Comparison of ENCODE assay signal across 7 mouse cellular contexts in the genomic region with DNA sequence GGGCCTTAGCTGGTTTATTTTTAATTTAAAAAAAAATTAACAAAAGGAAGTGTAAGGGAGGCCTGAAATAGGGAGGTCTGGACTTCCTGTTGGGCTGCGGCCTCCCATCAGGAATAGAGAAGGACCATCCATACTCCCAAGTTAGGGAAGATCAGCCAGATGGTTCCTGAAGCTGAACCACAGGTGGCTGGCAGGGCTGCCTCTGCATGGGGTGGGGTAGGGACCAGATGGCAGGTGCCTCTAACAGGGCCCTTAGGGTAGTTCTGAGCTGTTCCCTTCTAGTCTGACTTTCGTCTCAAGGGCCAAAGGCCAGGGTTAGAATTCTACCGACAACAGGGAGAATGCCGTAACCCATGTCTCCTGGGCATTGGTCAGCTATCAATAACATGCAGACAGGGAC. TPM values are rescaled to one million over a fixed set of nuclear protein-coding genes. Genes with fewer than 3 reads are reported as not detected.
DNase-seq lines count a peak whose midpoint lies in the region; ATAC-seq and TF ChIP-seq lines count a peak whose summit lies in the region.

No protein-coding gene starts in this region.

- 76% methylated on average over 4 of the region's 4 CpGs for WGBS in lung, embryonic 14.5 days
- WGBS in hindbrain, embryonic 16.5 days = 64% methylated on average over 4 of the region's 4 CpGs
- 65% methylated on average over 4 of the region's 4 CpGs for WGBS in olfactory bulb, adult 2 months

- peak overlapping the region; percentile 77 for H3K4me2 ChIP-seq in lung, embryonic 14.5 days
- H3K4me2 ChIP-seq in hindbrain, embryonic 16.5 days (ENCODE audit: low read length) = peak overlapping the region; percentile 69

- peaks cover 18% of the 10 kb centered on the region for H3K36me3 ChIP-seq in lung, embryonic 14.5 days (ENCODE audit: insufficient read depth)
- no peaks in the 10 kb centered on the region for H3K36me3 ChIP-seq in hindbrain, embryonic 16.5 days (ENCODE audit: control insufficient read depth, insufficient read depth, low read length)

- H3K4me3 ChIP-seq in lung, embryonic 14.5 days (ENCODE audit: low read depth, low read length) = peak overlapping the region; percentile 57; the same call in 1 of the 2 replicates
- peak overlapping the region; percentile 50 for H3K4me3 ChIP-seq in cortical plate, adult 2 months (ENCODE audit: insufficient read depth, low read length)
- peak overlapping the region; percentile 56 for H3K4me3 ChIP-seq in hindbrain, embryonic 16.5 days (ENCODE audit: low read length)
- H3K4me3 ChIP-seq in olfactory bulb, adult 2 months (ENCODE audit: insufficient read depth, low read depth, low read length) = peak overlapping the region; percentile 82

- DNase-seq in lung, embryonic 14.5 days = no peak
- no peak for DNase-seq in lung, postnatal 14 days
- DNase-seq in adrenal gland, adult 8-10 months = no peak
- DNase-seq in adrenal gland, adult 2 months = no peak

- no peak for TF ChIP-seq CTCF in lung, embryonic 14.5 days (IDR thresholded peaks at IDR 0.05; ENCODE audit: low read depth)
- TF ChIP-seq CTCF in cortical plate, adult 2 months (IDR thresholded peaks at IDR 0.05; ENCODE audit: extremely low read depth, insufficient read depth, low read length) = no peak
- TF ChIP-seq CTCF in olfactory bulb, adult 2 months (IDR thresholded peaks at IDR 0.05; ENCODE audit: insufficient read depth, low read depth, low read length) = no peak

- H3K9ac ChIP-seq in lung, embryonic 14.5 days = no peak overlapping the region; the same call in 1 of the 2 replicates
- H3K9ac ChIP-seq in hindbrain, embryonic 16.5 days (ENCODE audit: low read depth, low read length) = no peak overlapping the region

- H3K27me3 ChIP-seq in lung, embryonic 14.5 days (ENCODE audit: insufficient read depth, low read length) = peaks cover 7% of the 10 kb centered on the region; the same call in 1 of the 2 replicates
- H3K27me3 ChIP-seq in hindbrain, embryonic 16.5 days (replicated peaks; ENCODE audit: control insufficient read depth, insufficient read depth, low read length) = no peaks in the 10 kb centered on the region; the same call in 1 of the 2 replicates

- no peaks in the 10 kb centered on the region for H3K9me3 ChIP-seq in lung, embryonic 14.5 days (ENCODE audit: low read depth, low read length)
- H3K9me3 ChIP-seq in hindbrain, embryonic 16.5 days (ENCODE audit: control insufficient read depth, low read length) = no peaks in the 10 kb centered on the region

- ATAC-seq in lung, embryonic 14.5 days (ENCODE audit: insufficient read depth) = 0 out of 2 replicates have a peak, but pooled peaks have one; percentile 9
- ATAC-seq in hindbrain, embryonic 16.5 days = no peak

- peaks cover 12% of the 10 kb centered on the region; the same call in 1 of the 2 replicates for H3K4me1 ChIP-seq in lung, embryonic 14.5 days (ENCODE audit: insufficient read depth)
- peaks cover 10% of the 10 kb centered on the region for H3K4me1 ChIP-seq in cortical plate, adult 2 months (ENCODE audit: control insufficient read depth, insufficient read depth, low read length)
- H3K4me1 ChIP-seq in hindbrain, embryonic 16.5 days (ENCODE audit: control insufficient read depth, insufficient read depth, low read depth, low read length) = peaks cover 20% of the 10 kb centered on the region
- H3K4me1 ChIP-seq in olfactory bulb, adult 2 months (ENCODE audit: control insufficient read depth, insufficient read depth, low read length) = peaks cover 19% of the 10 kb centered on the region

- no peak for TF ChIP-seq POLR2A in cortical plate, adult 2 months (IDR thresholded peaks at IDR 0.05; ENCODE audit: extremely low read depth, insufficient read depth, low read length)
- no peak for TF ChIP-seq POLR2A in olfactory bulb, adult 2 months (IDR thresholded peaks at IDR 0.05; ENCODE audit: insufficient read depth, low read depth, low read length)

- no peak overlapping the region for H3K27ac ChIP-seq in lung, embryonic 14.5 days (ENCODE audit: low read depth)
- no peak overlapping the region for H3K27ac ChIP-seq in cortical plate, adult 2 months (ENCODE audit: insufficient read depth, low read length)
- no peak overlapping the region for H3K27ac ChIP-seq in hindbrain, embryonic 16.5 days (ENCODE audit: low read depth, low read length)
- H3K27ac ChIP-seq in olfactory bulb, adult 2 months (ENCODE audit: insufficient read depth, low read depth, low read length) = no peak overlapping the region; the same call in 1 of the 2 replicates

RNA-seq across cellular contexts. Expression of gene Selenom, which starts 1.2 kb away (rescaled TPM):
- 100 and 110 TPM in 2 replicates for polyA plus RNA-seq in lung, embryonic 14.5 days (2014; fragmentation: Nextera tagmentation; extraction: Ambion mirVana)
- polyA plus RNA-seq in cortical plate, adult 2 months (2012; rRNA removed) = 243 and 244 TPM in 2 replicates
- polyA plus RNA-seq in hindbrain, embryonic 16.5 days (2015; fragmentation: Nextera tagmentation; extraction: Ambion mirVana) = 176 and 225 TPM in 2 replicates
- not detected in 2 replicates for polyA plus RNA-seq in olfactory bulb, adult 2 months (2012; ENCODE audit: insufficient read depth, insufficient read length, low replicate concordance, missing spikeins)
- 10 to 100 TPM; 39.2 to 61.9 (median 57.1) TPM for total RNA-seq in adrenal gland, adult 8-10 months (2022)
- 10 to 100 TPM; 31.7 to 54.5 TPM for total RNA-seq in adrenal gland, adult 2 months (2021)
- polyA plus RNA-seq in adrenal gland, adult 2 months (2012; rRNA removed) = 89.0 and 131 TPM in 2 replicates

RNA-seq across cellular contexts. Expression of gene Inpp5j, which starts 11.0 kb away (rescaled TPM):
- 1.2 and 1.5 TPM in 2 replicates for polyA plus RNA-seq in lung, embryonic 14.5 days (2014; fragmentation: Nextera tagmentation; extraction: Ambion mirVana)
- 38.4 and 39.0 TPM in 2 replicates for polyA plus RNA-seq in cortical plate, adult 2 months (2012; rRNA removed)
- polyA plus RNA-seq in hindbrain, embryonic 16.5 days (2015; fragmentation: Nextera tagmentation; extraction: Ambion mirVana) = 12.5 and 13.9 TPM in 2 replicates
- polyA plus RNA-seq in olfactory bulb, adult 2 months (2012; ENCODE audit: insufficient read depth, insufficient read length, low replicate concordance, missing spikeins) = not detected in 2 replicates
- total RNA-seq in adrenal gland, adult 8-10 months (2022) = 1 to 10 TPM in 1 of 4 experiments, under 1 TPM in 3; 0.55 to 1.0 (median 0.75) TPM
- 1 to 10 TPM in 1 of 2 experiments, under 1 TPM in 1; 0.72 to 1.8 TPM for total RNA-seq in adrenal gland, adult 2 months (2021)
- 1.8 and 2.6 TPM in 2 replicates for polyA plus RNA-seq in adrenal gland, adult 2 months (2012; rRNA removed)

RNA-seq across cellular contexts. Expression of gene Smtn, which starts 24.8 kb away (rescaled TPM):
- 103 and 108 TPM in 2 replicates for polyA plus RNA-seq in lung, embryonic 14.5 days (2014; fragmentation: Nextera tagmentation; extraction: Ambion mirVana)
- polyA plus RNA-seq in cortical plate, adult 2 months (2012; rRNA removed) = 4.9 and 5.4 TPM in 2 replicates
- 15.2 and 21.8 TPM in 2 replicates for polyA plus RNA-seq in hindbrain, embryonic 16.5 days (2015; fragmentation: Nextera tagmentation; extraction: Ambion mirVana)
- polyA plus RNA-seq in olfactory bulb, adult 2 months (2012; ENCODE audit: insufficient read depth, insufficient read length, low replicate concordance, missing spikeins) = not detected in 2 replicates
- 10 to 100 TPM; 36.6 to 93.0 (median 52.5) TPM for total RNA-seq in adrenal gland, adult 8-10 months (2022)
- total RNA-seq in adrenal gland, adult 2 months (2021) = 10 to 100 TPM; 45.1 to 59.8 TPM
- polyA plus RNA-seq in adrenal gland, adult 2 months (2012; rRNA removed) = 33.2 and 36.2 TPM in 2 replicates

RNA-seq across cellular contexts. Expression of gene Pla2g3, which starts 27.6 kb away (rescaled TPM):
- 0.46 and 0.47 TPM in 2 replicates for polyA plus RNA-seq in lung, embryonic 14.5 days (2014; fragmentation: Nextera tagmentation; extraction: Ambion mirVana)
- 2.6 and 2.9 TPM in 2 replicates for polyA plus RNA-seq in cortical plate, adult 2 months (2012; rRNA removed)
- 4.0 and 9.2 TPM in 2 replicates for polyA plus RNA-seq in hindbrain, embryonic 16.5 days (2015; fragmentation: Nextera tagmentation; extraction: Ambion mirVana)
- not detected in 2 replicates for polyA plus RNA-seq in olfactory bulb, adult 2 months (2012; ENCODE audit: insufficient read depth, insufficient read length, low replicate concordance, missing spikeins)
- total RNA-seq in adrenal gland, adult 8-10 months (2022) = under 1 TPM; 0.17 to 0.59 (median 0.43) TPM
- total RNA-seq in adrenal gland, adult 2 months (2021) = under 1 TPM in 1 of 2 experiments, not detected in 1; 0.14 TPM
- polyA plus RNA-seq in adrenal gland, adult 2 months (2012; rRNA removed) = 0.52 and 0.65 TPM in 2 replicates

Comparison
In these comparisons a context has a peak if more than half of its experiments do, and no peak if none do; other contexts are left out.
1. RNA of gene Selenom, which starts 1.2 kb away (polyA plus RNA-seq): 243 to 244 TPM in cortical plate, adult 2 months, 176 to 225 TPM in hindbrain, embryonic 16.5 days, 100 to 110 TPM in lung, embryonic 14.5 days and 89.0 to 131 TPM in adrenal gland, adult 2 months; not detected in olfactory bulb, adult 2 months; every median in the first group is over 10 times any median in the second.
2. Peak in every context shown above with its lines, with median percentiles within 50 percentile points of each other: H3K4me3 ChIP-seq.